Mouse (Mus musculus): ENCODE results near the gene Ndufa5.
A peak's percentile ranks its signal among the peaks of the same experiment; 100 is the strongest.

Ndufa5 gene

GRCm38 (mm10) chr6:24516197-24516596 is 11.6 kb downstream of the Ndufa5 start:
- DNase-seq: peak; percentile 41

- peak; percentile 64 for DNase-seq
Observed at GRCm38 (mm10) chr6:24514552-24515284, 13.1 kb downstream of the Ndufa5 start, which contains the start of gene Iqub. TSS of gene Iqub (minus strand) at chr6:24515067.

GRCm38 (mm10) chr6:24504141-24504540 is 23.7 kb downstream of the Ndufa5 start:
- DNase-seq: no peak

GRCm38 (mm10) chr6:24490341-24490740 is 37.5 kb downstream of the Ndufa5 start:
- no peak for DNase-seq

GRCm38 (mm10) chr6:24486530-24486929 is 41.3 kb downstream of the Ndufa5 start:
- no peak for DNase-seq

GRCm38 (mm10) chr6:24470571-24471132 is 57.2 kb downstream of the Ndufa5 start:
- DNase-seq: no peak

GRCm38 (mm10) chr6:24470135-24470534 is 57.7 kb downstream of the Ndufa5 start:
- DNase-seq: no peak

Data from kidney, postnatal 14 days (tissue).